Mouse (Mus musculus) heart, adult 2 months (tissue): ENCODE results near the gene Il22ra1.

Experiments used
- CTCF ChIP-seq: fragments of 200-600 bp; IDR thresholded peaks from 2 replicates; pipeline ENCODE4 v1.8.1; 2022; ENCODE audit warnings: antibody characterized with exemption, mild to moderate bottlenecking, moderate library complexity
- EP300 ChIP-seq: fragments of 200-500 bp; IDR thresholded peaks from 2 replicates; pipeline ENCODE4 v1.6.1; 2011; ENCODE audit warnings: low read depth, low read length, control low read depth; ENCODE audit not compliant: insufficient read depth
- POLR2A ChIP-seq: fragments of 200-500 bp; IDR thresholded peaks from 2 replicates; pipeline ENCODE4 v1.6.1; 2011; ENCODE audit warnings: mild to moderate bottlenecking, low read depth, low read length, control low read depth; ENCODE audit not compliant: insufficient read depth

DNA sequence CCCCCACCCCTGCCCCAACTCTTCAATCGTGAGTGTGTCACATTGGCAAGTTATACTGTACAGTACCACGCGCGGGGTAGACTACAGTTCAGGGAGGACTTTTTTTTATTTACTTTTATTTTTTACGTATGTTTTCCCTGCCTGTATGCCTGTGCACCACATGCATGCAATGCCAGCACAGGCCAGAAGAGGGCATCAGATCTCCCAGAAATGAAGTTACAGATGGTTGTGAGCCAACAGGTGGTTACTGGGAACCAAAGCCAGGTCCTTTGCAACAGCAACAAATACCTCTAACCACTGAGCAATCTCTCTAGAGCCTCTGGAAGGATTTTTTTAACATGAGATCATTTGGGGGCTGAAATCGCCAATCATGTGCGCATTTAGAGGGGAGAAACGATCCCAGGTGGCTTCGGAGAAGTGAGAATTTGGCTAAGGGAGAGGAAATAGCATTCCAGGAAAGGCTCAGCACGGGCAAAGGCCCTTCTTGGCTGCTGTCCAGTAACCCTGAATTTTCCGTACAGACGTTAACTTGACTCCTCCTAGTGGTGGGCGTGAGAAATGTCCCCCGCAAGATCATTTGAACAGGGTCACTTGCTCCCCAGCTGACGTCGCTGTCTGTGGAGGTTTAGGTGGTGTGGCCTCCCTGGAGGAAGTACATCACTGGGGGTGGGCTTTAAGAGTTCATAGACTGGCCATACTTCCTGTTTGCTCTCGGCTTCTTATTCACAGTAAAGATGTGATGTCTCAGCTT lies 5.3 kb upstream of the Il22ra1 start:
- TF ChIP-seq CTCF = peak; percentile 48
- TF ChIP-seq POLR2A = no peak
- no peak for TF ChIP-seq EP300
